Mouse (Mus musculus) spleen, adult 2 months (tissue): ENCODE measurements around the gene Iscu.

Experiments
- CTCF ChIP-seq: fragments of 200-500 bp; IDR thresholded peaks from 2 replicates; pipeline ENCODE4 v1.5.1; 2011; ENCODE audit warnings: mild to moderate bottlenecking, inconsistent platforms; ENCODE audit not compliant: insufficient read depth, insufficient read length, insufficient replicate concordance; ENCODE audit errors: extremely low read depth
- POLR2A ChIP-seq: fragments of 200-500 bp; IDR thresholded peaks from 2 replicates; pipeline ENCODE4 v1.6.1; 2011; ENCODE audit warnings: low read depth, low read length, inconsistent platforms

DNA sequence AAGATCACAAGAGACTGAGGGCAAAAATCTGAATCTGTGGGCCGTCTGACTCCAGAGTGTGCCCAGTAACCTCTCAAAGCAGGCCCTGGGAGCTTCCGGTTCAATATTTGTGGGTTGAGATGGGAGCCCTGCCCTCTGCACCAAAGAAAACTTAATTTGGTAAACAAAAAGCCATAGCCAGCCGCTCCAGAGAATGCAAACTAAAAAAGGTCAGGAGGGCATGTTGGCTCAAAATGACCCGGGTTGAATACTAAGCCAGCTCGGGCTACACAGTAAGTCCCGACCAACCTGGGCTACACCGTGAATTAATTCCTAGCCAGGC lies 37.6 kb upstream of the Iscu start:
- no peak for TF ChIP-seq CTCF
- no peak for TF ChIP-seq POLR2A
